Mouse (Mus musculus) fat pad, adult 2 months (tissue): ENCODE results near the gene Ptgs2.

Source experiments
- DNase-seq: peaks from one replicate; pipeline ENCODE4 v3.0.0-alpha.2; 2011; ENCODE audit warnings: low read depth, low spot score; ENCODE audit errors: extremely low read depth

The Ptgs2 gene

DNA sequence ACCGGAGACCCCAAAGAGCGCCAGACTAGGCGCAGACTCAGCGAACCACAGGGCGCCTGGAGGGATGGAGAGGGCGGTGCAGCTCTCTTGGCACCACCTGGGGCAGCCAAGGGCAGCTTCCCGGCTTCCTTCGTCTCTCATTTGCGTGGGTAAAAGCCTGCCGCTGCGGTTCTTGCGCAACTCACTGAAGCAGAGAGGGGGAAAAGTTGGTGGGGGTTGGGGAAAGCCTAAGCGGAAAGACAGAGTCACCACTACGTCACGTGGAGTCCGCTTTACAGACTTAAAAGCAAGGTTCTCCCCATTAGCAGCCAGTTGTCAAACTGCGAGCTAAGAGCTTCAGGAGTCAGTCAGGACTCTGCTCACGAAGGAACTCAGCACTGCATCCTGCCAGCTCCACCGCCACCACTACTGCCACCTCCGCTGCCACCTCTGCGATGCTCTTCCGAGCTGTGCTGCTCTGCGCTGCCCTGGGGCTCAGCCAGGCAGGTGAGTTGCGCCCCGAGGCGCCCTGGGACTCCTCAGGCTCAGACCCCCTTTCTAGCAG lies at the start of gene Ptgs2:
Gene Ptgs2 (plus strand): TSS at position 242 of the 544 bp plus-strand sequence.
- DNase-seq: no peak

DNA sequence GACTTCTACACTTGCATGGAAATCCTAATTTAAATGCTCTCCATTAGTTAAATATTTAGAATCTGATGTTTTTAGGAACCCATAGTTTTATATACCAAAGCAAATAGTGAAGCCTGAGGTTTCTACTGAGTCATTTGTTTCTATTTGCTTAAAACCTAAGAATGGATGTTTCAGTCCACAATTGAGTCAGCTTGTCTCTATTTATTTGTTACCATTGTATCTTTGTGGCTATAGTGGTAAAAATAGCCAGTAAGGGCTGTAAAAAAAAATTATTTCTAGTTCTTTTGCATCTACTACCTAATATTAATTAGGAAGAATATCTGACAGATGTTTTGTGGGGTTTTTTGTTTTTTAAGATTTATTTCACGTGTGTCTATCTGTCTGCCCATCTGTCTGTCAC lies 49.6 kb upstream of the Ptgs2 start:
- DNase-seq: no peak

GRCm38 (mm10) chr1:150065684-150066083 lies 34.1 kb upstream of the Ptgs2 start:
- DNase-seq: no peak

DNA sequence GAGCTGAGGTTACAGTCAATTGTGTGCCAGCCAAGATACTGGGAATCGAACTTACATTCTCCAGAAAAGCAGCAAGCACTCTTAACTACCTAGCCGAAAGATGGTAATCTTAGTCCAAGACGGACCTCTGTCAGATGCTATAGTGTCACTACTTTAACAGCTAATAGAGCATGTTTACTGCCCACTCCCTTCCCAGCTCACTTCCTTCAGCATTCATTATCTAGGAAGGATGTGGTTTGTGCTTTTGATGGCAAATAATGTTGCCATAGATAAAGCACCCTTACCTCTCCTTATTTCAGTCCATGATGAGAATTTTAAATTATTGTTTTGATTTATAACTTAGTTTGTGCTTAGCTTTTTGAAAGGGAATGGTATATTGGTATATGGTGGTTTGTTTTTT lies 27.0 kb upstream of the Ptgs2 start:
- DNase-seq: no peak

DNA sequence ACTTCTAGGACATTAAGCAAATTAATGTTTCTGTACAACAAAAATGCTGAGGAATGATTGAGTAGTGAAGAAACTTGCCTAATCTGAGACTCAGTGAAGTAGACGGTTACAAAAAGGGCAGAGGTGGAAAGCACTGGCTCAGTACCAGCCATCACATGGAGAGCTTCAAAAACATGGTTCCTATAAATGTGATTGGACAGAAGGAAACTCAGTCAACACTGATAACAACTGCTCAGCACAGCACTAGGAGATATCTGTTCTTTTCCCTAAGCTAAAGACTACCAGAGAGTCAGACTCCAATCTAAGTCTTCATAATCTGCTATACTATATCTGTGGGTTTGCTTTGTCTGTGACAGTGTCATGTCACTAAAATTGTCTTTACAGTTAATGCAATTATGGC lies 25.2 kb upstream of the Ptgs2 start:
- no peak for DNase-seq

GRCm38 (mm10) chr1:150089040-150089692 lies 10.7 kb upstream of the Ptgs2 start:
- DNase-seq: no peak

DNA sequence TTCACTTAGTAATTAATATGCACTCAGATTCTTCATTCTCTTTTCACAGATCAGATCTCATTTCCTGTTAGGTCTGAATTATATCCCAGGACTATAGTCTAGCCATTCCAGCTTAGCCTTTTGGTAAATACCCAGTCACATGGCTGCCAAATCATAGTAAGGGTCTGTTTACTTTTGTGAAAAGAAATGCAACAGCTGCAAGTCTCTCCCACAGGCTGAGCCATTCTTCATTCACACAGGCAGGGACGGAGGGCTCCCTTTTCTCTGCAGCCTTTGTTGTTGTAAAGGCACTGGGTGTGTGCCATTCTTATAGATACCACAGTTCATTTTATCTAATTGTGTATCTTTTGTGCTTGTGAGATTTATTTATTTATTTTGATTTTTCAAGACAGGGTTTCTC lies 9.6 kb upstream of the Ptgs2 start:
- DNase-seq: no peak

DNA sequence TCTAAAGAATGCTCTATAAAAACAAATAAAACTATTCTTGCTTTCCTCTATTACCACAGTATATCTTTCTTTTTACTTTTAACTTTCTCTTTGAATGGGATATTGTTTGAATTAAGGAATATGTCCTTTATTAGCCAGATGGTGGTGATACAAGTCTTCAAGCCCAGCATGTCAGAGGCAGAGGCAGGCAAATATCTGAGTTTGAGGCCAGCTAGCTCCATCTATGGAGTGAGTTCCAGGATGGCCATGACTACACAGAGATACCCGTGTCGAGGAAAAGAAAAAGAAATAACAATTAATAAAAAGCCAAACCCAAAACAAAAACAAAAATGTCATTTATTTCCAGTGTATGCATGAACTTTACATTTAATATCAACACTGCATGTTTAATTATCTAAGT lies 2.8 kb upstream of the Ptgs2 start:
- no peak for DNase-seq

DNA sequence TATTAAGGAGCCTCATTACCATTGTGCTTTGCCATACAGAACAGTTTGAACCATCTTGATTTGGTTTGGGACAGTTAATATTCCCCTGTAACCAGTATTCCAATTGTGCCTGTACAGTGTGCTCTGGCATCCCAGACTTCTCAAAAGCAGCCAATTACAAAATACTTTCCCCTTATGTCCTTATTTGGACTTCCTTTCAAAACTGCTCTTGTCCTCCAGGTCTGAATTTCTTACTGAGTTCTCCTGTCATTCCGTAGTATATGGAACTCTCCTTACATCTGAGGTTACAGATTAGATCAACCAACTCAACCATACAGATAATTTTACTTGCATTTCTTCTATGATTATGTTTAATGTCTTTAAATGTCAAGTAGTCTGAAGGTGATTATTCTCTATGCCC lies 2.1 kb upstream of the Ptgs2 start:
- no peak for DNase-seq

DNA sequence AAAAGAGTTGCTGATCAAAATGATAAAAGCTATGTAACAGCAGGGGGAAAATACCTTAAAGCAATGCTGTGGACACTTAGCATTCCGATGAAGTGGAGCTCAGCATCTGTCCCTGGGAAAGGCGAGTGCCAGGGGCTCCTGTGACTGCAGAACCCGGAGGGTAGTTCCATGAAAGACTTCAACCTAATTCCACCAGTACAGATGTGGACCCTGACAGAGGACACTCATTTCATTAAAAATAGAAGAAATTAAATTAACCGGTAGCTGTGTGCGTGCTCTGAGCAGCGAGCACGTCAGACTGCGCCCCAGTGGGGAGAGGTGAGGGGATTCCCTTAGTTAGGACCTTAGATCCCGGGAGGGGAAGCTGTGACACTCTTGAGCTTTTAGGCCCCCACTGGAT lies 457 bp upstream of the Ptgs2 start:
- DNase-seq: no peak

GRCm38 (mm10) chr1:150104228-150104720 lies 4.4 kb downstream of the Ptgs2 start:
- no peak for DNase-seq

DNA sequence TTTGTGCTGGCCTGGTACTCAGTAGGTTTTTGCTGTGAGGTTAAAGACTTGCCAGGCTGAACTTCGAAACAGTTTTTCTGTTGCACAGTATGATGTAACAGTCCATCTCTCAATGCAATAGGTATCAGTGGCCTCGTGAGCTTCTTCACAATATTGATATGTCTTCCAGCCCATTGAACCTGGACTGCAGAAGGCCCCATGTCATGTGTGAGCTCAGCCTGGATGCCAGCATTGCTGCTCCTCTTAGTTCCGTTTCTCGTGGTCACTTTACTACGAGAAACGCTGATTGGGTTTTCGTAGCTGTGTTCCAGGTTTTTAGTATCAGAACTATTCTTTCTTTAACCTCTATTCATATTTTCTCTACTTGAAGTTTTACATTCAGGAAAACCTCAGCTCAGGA lies 6.9 kb downstream of the Ptgs2 start:
- DNase-seq: no peak

- DNase-seq: no peak
These were observed 9.8 kb downstream of the Ptgs2 start for GRCm38 (mm10) chr1:150109591-150109990.

- DNase-seq: no peak
These were observed 15.5 kb downstream of the Ptgs2 start for GRCm38 (mm10) chr1:150115352-150115751.

- DNase-seq: no peak
These were observed 18.5 kb downstream of the Ptgs2 start for GRCm38 (mm10) chr1:150118352-150118751.

DNA sequence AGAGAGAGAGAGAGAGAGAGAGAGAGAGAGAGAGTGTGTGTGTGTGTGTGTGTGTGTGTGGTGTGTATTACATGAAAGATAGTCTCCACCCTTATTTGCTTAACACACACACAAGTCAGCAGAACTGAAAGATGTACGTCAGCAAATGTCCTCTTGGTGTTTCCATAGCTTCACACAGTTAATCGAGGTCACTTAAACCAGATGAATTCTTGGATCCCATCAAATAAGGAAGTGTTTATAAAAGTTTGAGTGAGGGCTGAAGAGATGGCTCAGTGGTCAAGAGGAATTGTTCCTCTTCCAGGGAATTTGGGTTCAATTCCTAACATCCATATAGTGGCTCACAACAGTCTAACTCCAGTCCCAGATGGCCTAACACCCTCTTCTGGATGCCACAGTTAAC lies 25.7 kb downstream of the Ptgs2 start:
- DNase-seq: no peak

DNA sequence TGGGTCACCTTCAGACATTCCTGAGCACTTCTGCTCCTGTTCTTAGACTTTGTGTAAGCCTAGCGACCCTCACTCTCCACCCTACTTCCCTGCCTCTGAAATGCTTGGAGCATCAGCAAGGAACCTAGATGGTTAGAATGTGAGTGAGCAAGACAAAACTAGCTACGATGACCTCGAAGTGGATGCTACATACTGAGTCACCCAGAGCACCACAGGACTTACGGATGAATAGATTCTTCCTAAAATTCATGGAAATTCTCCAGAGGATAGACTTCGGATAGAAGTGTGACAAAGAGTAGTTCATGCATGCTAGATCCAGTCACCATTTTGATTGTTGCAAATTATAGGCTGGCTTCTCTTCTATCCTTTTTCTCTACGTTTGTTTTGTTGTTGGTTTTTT lies 30.2 kb downstream of the Ptgs2 start:
- no peak for DNase-seq

DNA sequence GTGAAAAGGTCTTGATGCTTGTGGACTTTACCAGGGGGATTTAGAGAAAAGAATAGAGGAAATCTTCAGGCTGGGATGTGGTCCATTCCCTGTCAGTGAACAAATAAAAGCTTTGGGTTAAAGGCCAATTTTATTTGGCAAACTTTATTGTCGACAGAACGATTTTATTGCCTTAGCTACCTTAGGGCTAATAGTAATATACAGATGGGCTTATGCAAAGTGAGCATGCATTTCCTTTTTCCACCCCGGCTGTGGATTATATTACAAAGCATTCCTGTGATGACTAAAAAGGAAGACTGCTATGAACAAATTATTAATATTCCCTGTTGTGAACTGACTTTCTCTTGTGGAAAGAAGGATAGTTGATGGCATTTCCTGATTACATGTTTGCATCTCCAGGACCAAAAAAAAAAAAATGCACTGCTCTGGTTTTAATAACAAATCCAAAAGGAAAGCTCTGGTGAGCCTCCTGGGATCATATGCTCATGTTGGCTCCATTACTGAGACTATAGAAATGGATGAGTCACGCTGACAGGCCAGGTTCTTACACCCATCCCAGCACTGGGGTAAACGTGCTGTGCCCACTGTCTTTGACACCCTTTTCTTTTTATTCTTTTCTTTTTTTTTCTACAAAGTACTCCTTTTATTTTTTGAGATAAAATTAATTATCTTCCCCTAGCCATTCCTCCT lies 30.9 kb downstream of the Ptgs2 start:
- no peak for DNase-seq

- DNase-seq: no peak
These were observed 35.5 kb downstream of the Ptgs2 start for GRCm38 (mm10) chr1:150135350-150135749.

GRCm38 (mm10) chr1:150139730-150140129 lies 39.9 kb downstream of the Ptgs2 start:
- no peak for DNase-seq

- no peak for DNase-seq
These were observed 42.1 kb downstream of the Ptgs2 start for GRCm38 (mm10) chr1:150141939-150142338.

DNA sequence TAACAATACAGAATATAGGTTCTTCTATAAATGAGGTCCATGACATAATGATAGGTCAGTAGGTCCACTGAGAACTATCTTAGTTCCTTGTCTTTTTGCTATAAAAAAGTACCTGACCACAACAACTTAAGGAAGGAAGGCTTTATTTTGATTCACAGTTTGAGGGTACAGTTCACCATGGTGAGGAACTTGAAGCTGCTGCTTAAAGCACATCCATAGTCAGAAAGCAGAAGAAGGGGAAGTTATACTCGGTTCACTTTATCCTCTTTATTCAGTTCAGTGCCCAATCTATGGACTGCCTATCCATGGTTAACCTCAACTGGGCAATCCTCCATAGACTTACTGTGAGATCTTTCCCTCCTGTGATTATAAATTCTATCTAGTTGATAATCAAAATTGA lies 43.7 kb downstream of the Ptgs2 start:
- DNase-seq: no peak
